Mouse (Mus musculus) limb, embryonic 14.5 days (tissue): Measurements from ENCODE around the gene Hinfp. TPM values are rescaled to one million over a fixed set of nuclear protein-coding genes. Genes with fewer than 3 reads are reported as not detected.

Source experiments
- ATAC-seq: fragments of 200-750 bp; cut with Nextera tagmentation; 2 replicates; pipeline ENCODE4 v1.8.0; 2017; ENCODE audit warnings: low read depth, moderate number of reproducible peaks, moderate TSS enrichment; ENCODE audit not compliant: low FRiP score
- DNase-seq: peaks from one replicate; pipeline ENCODE4 v3.0.0-alpha.2; 2015; ENCODE audit warnings: low spot score
- H3K27ac ChIP-seq: fragments of 300-500 bp; sonication (generic); replicated peaks from 2 replicates; pipeline ENCODE4 v1.5.1; 2014; ENCODE audit warnings: low read depth, mild to moderate bottlenecking, low read length, moderate library complexity, mixed read lengths
- H3K27me3 ChIP-seq: fragments of 300-500 bp; sonication (generic); 2 replicates; pipeline ENCODE4 v1.6.1; 2014; ENCODE audit warnings: low read length, mixed read lengths; ENCODE audit not compliant: control insufficient read depth, insufficient read depth
- H3K36me3 ChIP-seq: fragments of 300-500 bp; sonication (generic); 2 replicates; pipeline ENCODE4 v1.6.1; 2014; ENCODE audit warnings: mild to moderate bottlenecking, low read length, moderate library complexity, mixed read lengths; ENCODE audit not compliant: control insufficient read depth, insufficient read depth
- H3K4me1 ChIP-seq: fragments of 300-500 bp; sonication (generic); 2 replicates; pipeline ENCODE4 v1.6.1; 2014; ENCODE audit warnings: antibody characterized with exemption, low read length, mixed read lengths; ENCODE audit not compliant: control insufficient read depth, insufficient read depth
- H3K4me2 ChIP-seq: fragments of 300-500 bp; sonication (generic); replicated peaks from 2 replicates; pipeline ENCODE4 v1.6.1; 2014; ENCODE audit warnings: low read depth, mild to moderate bottlenecking, low read length, moderate library complexity; ENCODE audit not compliant: severe bottlenecking
- H3K4me3 ChIP-seq: fragments of 300-500 bp; sonication (generic); replicated peaks from 2 replicates; pipeline ENCODE4 v1.5.1; 2014; ENCODE audit warnings: low read length
- H3K9ac ChIP-seq: fragments of 300-500 bp; sonication (generic); 2 replicates; pipeline ENCODE4 v1.6.1; 2014; ENCODE audit warnings: mild to moderate bottlenecking, low read depth, low read length, moderate library complexity; ENCODE audit not compliant: severe bottlenecking
- H3K9me3 ChIP-seq: fragments of 300-500 bp; sonication (generic); 2 replicates; pipeline ENCODE4 v1.6.1; 2016; ENCODE audit warnings: low read length; ENCODE audit not compliant: control insufficient read depth
- POLR2A ChIP-seq: fragments of 200-500 bp; IDR thresholded peaks from 2 replicates; pipeline ENCODE4 v1.8.0; 2012; ENCODE audit warnings: inconsistent platforms, mild to moderate bottlenecking, moderate library complexity, borderline replicate concordance; ENCODE audit not compliant: insufficient read depth, insufficient read length; ENCODE audit errors: extremely low read depth
- WGBS: fragments of 180-500 bp; shearing (Covaris S2); extraction: QIAGEN DNeasy Blood & Tissue Kit; methylation state at CpG from one replicate; pipeline ENCODE4 v1.1.7; 2014; 5-methylcytosine and 5-hydroxymethylcytosine counted together
- polyA plus RNA-seq, 2 experiments: library from polyadenylated mRNA; depleted of rRNA in 1 of 2; stranded (reverse) in 1 of 2; unstranded in 1 of 2; fragments of >200 nt; fragmentation: Nextera tagmentation in 1 of 2; extraction: Ambion mirVana in 1 of 2; gene quantifications; 2 replicates each; pipeline versions ENCODE4 v1.2.1 to v1.2.3; 2012 to 2014

Gene Hinfp
- polyA plus RNA-seq, 2 experiments = 18.0 to 39.4 TPM

DNA sequence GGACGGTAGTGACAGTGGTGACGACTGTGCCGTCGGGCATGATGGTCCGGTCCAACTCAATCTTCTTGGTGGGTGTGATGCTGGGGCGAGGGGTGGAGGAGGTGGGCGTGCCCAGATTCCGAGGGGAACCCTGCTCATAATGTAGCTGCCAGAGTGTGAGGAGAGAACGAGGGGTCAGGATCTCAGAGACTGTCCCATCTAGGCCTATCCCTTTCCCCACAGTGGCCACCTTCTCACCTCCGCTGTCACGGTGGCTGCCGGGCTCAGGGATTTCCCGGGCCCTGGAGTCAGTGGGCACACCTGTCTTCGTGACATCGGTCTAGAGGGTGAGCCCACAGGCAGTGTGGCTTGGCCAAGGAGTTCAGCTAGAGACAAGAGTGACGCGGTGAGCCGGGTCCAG, 9.4 kb upstream of the Hinfp start:
- H3K27ac ChIP-seq = no peak overlapping the region
- no peak for TF ChIP-seq POLR2A
- no peak overlapping the region for H3K9ac ChIP-seq
- no peaks in the 10 kb centered on the region for H3K27me3 ChIP-seq
- peaks cover 54% of the 10 kb centered on the region for H3K36me3 ChIP-seq
- H3K9me3 ChIP-seq = no peaks in the 10 kb centered on the region
- H3K4me1 ChIP-seq = peaks cover 13% of the 10 kb centered on the region
- DNase-seq (no peak), ATAC-seq (no peak)
- H3K4me3 ChIP-seq = no peak overlapping the region
- no peak overlapping the region for H3K4me2 ChIP-seq
- 90% methylated on average over 18 of the region's 18 CpGs for WGBS

DNA sequence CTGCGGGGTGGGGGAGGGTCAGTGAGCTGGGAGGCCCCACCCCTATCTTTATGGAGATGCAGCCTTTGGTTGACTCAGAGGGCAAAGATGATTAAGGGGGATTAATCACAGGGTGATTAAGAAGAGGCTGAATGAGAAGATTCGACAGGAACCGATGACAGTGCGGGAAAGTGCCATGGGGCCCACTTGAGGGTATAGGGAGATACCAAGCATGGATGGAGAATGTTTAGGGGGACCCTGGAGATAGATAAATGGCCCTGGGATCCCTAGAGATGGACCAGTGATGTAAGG, 8.7 kb upstream of the Hinfp start:
- Histone ChIP-seq H3K4me1 (peaks cover 10% of the 10 kb centered on the region), H3K27ac (no peak overlapping the region), H3K27me3 (no peaks in the 10 kb centered on the region), H3K9me3 (no peaks in the 10 kb centered on the region), H3K4me3 (no peak overlapping the region), H3K36me3 (peaks cover 55% of the 10 kb centered on the region), H3K4me2 (no peak overlapping the region), H3K9ac (no peak overlapping the region)
- no peak for TF ChIP-seq POLR2A
- DNase-seq = no peak
- 75% methylated on average over 4 of the region's 4 CpGs for WGBS
- no peak for ATAC-seq

DNA sequence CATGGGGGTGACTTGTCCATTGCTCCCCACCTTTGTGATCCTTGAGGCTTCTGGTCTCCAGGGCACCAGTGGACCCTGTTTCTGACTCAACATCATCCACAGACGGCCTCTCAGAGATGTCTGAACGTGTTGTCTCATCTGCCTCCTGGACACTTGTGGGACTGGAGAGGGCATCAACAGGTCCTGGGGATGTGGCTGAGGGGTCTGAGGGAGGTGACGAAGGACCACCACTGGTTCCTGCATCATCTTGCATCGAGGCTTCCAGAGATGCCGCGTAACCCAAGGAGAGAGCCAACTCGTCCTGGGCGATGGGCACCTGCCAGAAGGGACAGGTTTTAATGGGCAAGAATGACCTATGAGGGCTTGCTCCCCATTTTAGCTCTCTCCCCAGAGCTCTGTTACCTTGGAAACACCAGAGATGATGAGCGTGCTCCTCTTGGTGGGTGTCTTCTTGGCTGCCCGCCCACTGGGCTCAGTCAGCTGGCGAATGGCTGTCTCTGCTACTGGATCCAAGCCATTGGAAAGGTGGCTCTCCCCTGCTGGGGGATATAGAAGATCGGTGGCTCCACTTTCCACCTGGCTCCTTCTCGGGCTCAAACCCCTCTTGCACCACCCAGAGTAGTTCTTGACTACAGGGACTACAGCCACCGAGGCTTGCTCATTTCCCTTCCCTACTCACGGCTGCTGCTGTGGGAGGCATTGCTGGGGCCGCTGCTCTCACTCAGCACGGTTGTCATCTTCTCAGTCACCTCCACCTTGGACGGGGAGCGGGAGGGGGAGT, 8.2 kb upstream of the Hinfp start:
- H3K4me1 ChIP-seq = peaks cover 4% of the 10 kb centered on the region
- H3K9ac ChIP-seq = no peak overlapping the region
- TF ChIP-seq POLR2A = no peak
- DNase-seq (no peak), ATAC-seq (no peak)
- no peaks in the 10 kb centered on the region for H3K9me3 ChIP-seq
- peaks cover 55% of the 10 kb centered on the region for H3K36me3 ChIP-seq
- 79% methylated on average over 19 of the region's 19 CpGs for WGBS
- no peak overlapping the region for H3K27ac ChIP-seq
- no peak overlapping the region for H3K4me2 ChIP-seq
- no peaks in the 10 kb centered on the region for H3K27me3 ChIP-seq
- H3K4me3 ChIP-seq = no peak overlapping the region

DNA sequence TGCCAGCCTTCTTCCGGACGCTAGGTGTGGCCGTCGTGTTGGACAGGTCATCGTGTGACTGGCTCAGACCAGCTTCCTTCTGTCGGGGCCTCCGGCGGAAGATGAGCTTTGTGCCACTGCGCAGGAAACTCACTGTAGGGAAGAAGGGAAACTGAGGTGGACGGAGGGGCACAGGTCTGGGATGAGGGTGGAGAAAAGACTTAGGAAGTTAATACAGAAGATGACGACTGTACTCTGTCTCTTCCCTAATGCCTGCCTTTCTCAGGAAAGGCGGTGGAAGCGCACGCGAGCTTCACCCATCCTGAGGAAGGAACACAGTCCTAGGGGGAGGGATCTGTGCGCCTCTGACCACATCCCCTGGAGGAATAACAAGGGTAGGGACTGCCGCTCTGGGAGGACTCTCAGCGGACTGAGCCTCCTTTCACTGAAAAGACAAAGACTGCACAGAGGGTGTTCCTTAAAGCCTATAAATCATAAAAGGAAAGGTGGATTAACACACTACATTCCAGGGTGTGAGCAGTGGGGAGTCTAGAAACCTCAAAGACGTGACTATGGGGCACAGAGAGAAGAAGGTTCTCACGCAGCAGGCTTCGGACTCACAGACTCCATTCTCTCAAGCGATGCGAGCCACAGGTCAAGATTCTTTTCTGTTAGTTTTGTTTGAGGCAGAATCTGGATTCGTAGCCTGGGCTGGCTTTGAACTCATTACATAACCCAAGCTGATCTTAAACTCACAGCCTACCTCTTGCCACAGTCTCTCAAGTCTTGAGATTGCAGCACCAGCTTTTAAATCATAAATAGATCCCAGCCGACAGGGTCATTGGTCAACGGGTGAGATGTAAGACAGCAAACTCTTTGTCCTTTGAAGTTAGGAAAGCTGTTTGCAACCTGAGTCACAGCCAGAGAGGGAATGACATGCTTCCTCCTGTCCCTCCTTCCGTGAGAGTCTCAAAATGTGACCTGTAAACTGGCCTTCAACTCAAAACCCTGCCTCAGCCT, 6.0 kb upstream of the Hinfp start:
- 0 out of 2 replicates have a peak overlapping the region, but pooled peaks have one; percentile 13 for H3K4me2 ChIP-seq
- peak overlapping the region; percentile 28; the same call in 1 of the 2 replicates for H3K9ac ChIP-seq
- no peaks in the 10 kb centered on the region for H3K4me1 ChIP-seq
- no peak overlapping the region for H3K27ac ChIP-seq
- peaks cover 50% of the 10 kb centered on the region for H3K36me3 ChIP-seq
- no peak for TF ChIP-seq POLR2A
- no peak overlapping the region for H3K4me3 ChIP-seq
- no peaks in the 10 kb centered on the region for H3K27me3 ChIP-seq
- 14% methylated on average over 27 of the region's 27 CpGs for WGBS
- DNase-seq (no peak), ATAC-seq (no peak)
- H3K9me3 ChIP-seq = no peaks in the 10 kb centered on the region

- TF ChIP-seq POLR2A = no peak
- Histone ChIP-seq H3K27me3 (no peaks in the 10 kb centered on the region), H3K9me3 (no peaks in the 10 kb centered on the region), H3K27ac (no peak overlapping the region), H3K4me1 (no peaks in the 10 kb centered on the region), H3K9ac (peak overlapping the region; percentile 28; the same call in 1 of the 2 replicates), H3K36me3 (peaks cover 43% of the 10 kb centered on the region), H3K4me2 (0 out of 2 replicates have a peak overlapping the region, but pooled peaks have one; percentile 13), H3K4me3 (no peak overlapping the region)
- ATAC-seq (no peak), DNase-seq (no peak)
- WGBS = 33% methylated on average over 10 of the region's 10 CpGs
Observed at GRCm38 (mm10) chr9:44310750-44311135, 5.3 kb upstream of the Hinfp start.
